Mouse (Mus musculus) lung, postnatal 0 days (tissue): Measurements from ENCODE around the gene Nt5c3b. TPM values are rescaled to one million over a fixed set of nuclear protein-coding genes. Genes with fewer than 3 reads are reported as not detected.

Experiments used
- ATAC-seq: fragments of 200-750 bp; cut with Nextera tagmentation; 2 replicates; pipeline ENCODE4 v1.8.0; 2017; ENCODE audit warnings: moderate library complexity
- DNase-seq: peaks from one replicate; pipeline ENCODE4 v3.0.0-alpha.2; 2016; ENCODE audit warnings: low spot score
- H3K27ac ChIP-seq: fragments of 300-500 bp; sonication (generic); 2 replicates; pipeline ENCODE4 v1.5.1; 2014; ENCODE audit warnings: antibody characterized with exemption, mild to moderate bottlenecking, low read length, mixed read lengths
- H3K27me3 ChIP-seq: fragments of 300-500 bp; sonication (generic); replicated peaks from 2 replicates; pipeline ENCODE4 v1.6.1; 2014; ENCODE audit warnings: low read length, mixed read lengths; ENCODE audit not compliant: insufficient read depth
- H3K36me3 ChIP-seq: fragments of 300-500 bp; sonication (generic); 2 replicates; pipeline ENCODE4 v1.6.1; 2014; ENCODE audit warnings: low read length, mixed read lengths; ENCODE audit not compliant: insufficient read depth
- H3K4me1 ChIP-seq: fragments of 300-500 bp; sonication (generic); 2 replicates; pipeline ENCODE4 v1.6.1; 2014; ENCODE audit warnings: antibody characterized with exemption, low read depth, low read length, mixed read lengths; ENCODE audit not compliant: insufficient read depth
- H3K4me2 ChIP-seq: fragments of 300-500 bp; sonication (generic); replicated peaks from 2 replicates; pipeline ENCODE4 v1.6.1; 2014; ENCODE audit warnings: low read depth, mild to moderate bottlenecking, low read length, moderate library complexity, mixed read lengths
- H3K4me3 ChIP-seq: fragments of 300-500 bp; sonication (generic); 2 replicates; pipeline ENCODE4 v1.5.1; 2014; ENCODE audit warnings: low read depth, low read length
- H3K9ac ChIP-seq: fragments of 300-500 bp; sonication (generic); replicated peaks from 2 replicates; pipeline ENCODE4 v1.6.1; 2014; ENCODE audit warnings: low read depth, mild to moderate bottlenecking
- H3K9me3 ChIP-seq: fragments of 300-500 bp; sonication (generic); 2 replicates; pipeline ENCODE4 v1.6.1; 2016; ENCODE audit warnings: low read length, mixed read lengths
- CTCF ChIP-seq: IDR thresholded peaks from 2 replicates; pipeline ENCODE4 v1.5.1; 2016; ENCODE audit warnings: antibody characterized with exemption, mild to moderate bottlenecking
- EP300 ChIP-seq: IDR thresholded peaks from 2 replicates; pipeline ENCODE4 v1.6.1; 2016; ENCODE audit warnings: antibody characterized with exemption, mild to moderate bottlenecking, control low read depth
- WGBS: fragments of 180-500 bp; shearing (Covaris S2); extraction: QIAGEN DNeasy Blood & Tissue Kit; methylation state at CpG from one replicate; pipeline ENCODE4 v1.1.7; 2014; 5-methylcytosine and 5-hydroxymethylcytosine counted together
- polyA plus RNA-seq: library from polyadenylated mRNA; unstranded; fragments of >200 nt; fragmentation: Nextera tagmentation; extraction: Ambion mirVana; gene quantifications from 2 replicates; pipeline ENCODE4 v1.2.1, GENCODE M21; 2015

Nt5c3b gene
- polyA plus RNA-seq, 1 experiment from 2014 or later = 56.3 TPM

DNA sequence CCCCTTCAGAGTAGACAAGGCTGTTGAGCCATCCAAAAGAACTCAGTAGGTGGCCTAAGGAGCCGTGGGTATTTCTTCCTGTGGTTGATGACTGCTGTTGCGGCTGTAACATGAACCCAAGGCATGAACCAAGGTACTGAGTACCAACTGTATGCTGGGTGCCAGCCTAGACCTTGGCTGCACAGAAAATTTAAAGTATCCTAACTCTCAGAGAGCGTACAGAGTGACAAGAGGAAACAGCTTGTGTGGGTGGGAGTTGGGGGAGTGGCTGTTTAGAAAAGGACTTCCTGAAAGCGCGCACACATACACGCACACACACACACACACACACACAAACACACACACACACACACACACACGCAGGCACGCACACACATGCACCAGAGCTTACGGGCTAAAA, 42.3 kb downstream of the Nt5c3b start:
- Histone ChIP-seq H3K27ac (peak overlapping the region; percentile 62), H3K9me3 (no peaks in the 10 kb centered on the region), H3K4me1 (peaks cover 30% of the 10 kb centered on the region), H3K4me2 (peak overlapping the region; percentile 28), H3K36me3 (no peaks in the 10 kb centered on the region), H3K4me3 (no peak overlapping the region), H3K27me3 (no peaks in the 10 kb centered on the region), H3K9ac (no peak overlapping the region)
- 44% methylated on average over 9 of the region's 9 CpGs for WGBS
- TF ChIP-seq CTCF (no peak), EP300 (peak; percentile 69; the same call in 1 of the 2 replicates)
- ATAC-seq (no peak), DNase-seq (peak; percentile 70)

DNA sequence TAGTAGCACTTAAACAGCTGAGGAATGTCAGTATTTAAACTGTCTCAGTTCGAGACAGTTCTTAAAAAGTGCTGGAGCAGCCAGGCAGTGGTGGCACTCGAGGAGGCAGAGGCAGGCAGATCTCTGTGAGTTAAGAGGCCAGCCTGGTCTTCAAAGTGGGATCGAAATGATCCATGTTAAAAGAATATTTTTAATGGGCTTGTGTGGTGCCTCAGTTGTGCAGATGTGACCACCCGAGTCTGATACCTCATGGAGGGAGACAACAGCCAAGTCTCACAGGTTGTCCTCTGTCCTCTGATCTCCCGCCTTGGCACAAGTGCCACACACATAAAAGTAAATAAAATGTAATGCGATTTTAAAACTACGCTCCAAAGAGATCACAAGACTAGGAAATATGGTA, 43.1 kb downstream of the Nt5c3b start:
- TF ChIP-seq CTCF (no peak), EP300 (no peak)
- no peak overlapping the region for H3K4me3 ChIP-seq
- H3K9ac ChIP-seq = no peak overlapping the region
- peak overlapping the region; percentile 55 for H3K27ac ChIP-seq
- WGBS = 84% methylated on average over 7 of the region's 7 CpGs
- H3K4me2 ChIP-seq = no peak overlapping the region
- ATAC-seq (no peak), DNase-seq (no peak)
- H3K36me3 ChIP-seq = no peaks in the 10 kb centered on the region
- peaks cover 37% of the 10 kb centered on the region for H3K4me1 ChIP-seq
- H3K9me3 ChIP-seq = no peaks in the 10 kb centered on the region
- H3K27me3 ChIP-seq = no peaks in the 10 kb centered on the region

DNA sequence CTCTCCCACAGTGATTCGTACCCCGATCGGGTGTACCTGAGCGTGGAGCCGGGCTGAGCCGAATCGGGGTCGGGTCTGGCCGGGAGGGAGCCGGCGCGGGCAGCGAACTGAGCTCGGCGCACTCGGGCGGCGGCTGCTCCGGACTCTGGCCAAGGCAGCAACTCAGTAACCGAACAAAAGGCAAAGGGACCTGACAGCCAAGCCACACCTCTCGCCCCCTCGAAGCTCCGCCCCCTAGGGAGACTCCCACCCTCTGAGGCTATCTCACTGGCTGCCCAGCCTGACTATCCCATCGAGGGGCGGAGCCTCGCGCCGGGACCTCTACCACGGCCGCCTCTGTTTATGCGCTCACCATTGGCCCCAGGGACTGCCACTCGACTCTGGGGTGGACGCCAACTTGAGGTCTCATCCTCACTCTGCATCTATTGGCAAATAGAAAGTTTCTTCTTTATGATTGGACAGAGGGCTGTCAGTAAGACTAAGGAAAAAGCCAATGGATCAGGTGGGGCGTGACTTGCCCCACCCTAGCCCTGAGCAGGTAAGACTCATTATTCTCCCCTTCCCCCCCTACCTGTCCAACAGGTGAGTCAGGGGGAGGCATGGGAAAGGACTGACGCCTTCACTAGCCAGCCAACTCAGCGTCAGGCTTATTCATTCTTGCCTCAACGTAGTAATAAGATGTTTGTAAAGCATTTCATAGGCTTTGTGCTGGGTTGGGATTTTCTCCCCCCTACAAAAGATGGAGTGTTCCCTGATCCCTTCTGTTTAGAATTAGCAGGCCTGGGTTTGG, 43.8 kb downstream of the Nt5c3b start, which contains the start of gene Jup:
Gene Jup (minus strand): TSS at position 164 of the 790 bp plus-strand sequence.
- H3K27ac ChIP-seq = peak within 1 kb of the TSS; percentile 99
- peak; percentile 100 for DNase-seq
- peaks cover 43% of the 10 kb centered on the region for H3K4me1 ChIP-seq
- peak within 1 kb of the TSS; percentile 69 for H3K4me2 ChIP-seq
- H3K27me3 ChIP-seq = no peaks in the 10 kb centered on the region
- H3K4me3 ChIP-seq = peak within 1 kb of the TSS; percentile 92
- H3K9me3 ChIP-seq = no peaks in the 10 kb centered on the region
- peak within 1 kb of the TSS; percentile 95 for H3K9ac ChIP-seq
- no peaks in the 10 kb centered on the region for H3K36me3 ChIP-seq
- TF ChIP-seq EP300 (peak; percentile 67), CTCF (no peak)
- peak; percentile 96 for ATAC-seq
- 1% methylated on average over 37 of the region's 37 CpGs for WGBS

DNA sequence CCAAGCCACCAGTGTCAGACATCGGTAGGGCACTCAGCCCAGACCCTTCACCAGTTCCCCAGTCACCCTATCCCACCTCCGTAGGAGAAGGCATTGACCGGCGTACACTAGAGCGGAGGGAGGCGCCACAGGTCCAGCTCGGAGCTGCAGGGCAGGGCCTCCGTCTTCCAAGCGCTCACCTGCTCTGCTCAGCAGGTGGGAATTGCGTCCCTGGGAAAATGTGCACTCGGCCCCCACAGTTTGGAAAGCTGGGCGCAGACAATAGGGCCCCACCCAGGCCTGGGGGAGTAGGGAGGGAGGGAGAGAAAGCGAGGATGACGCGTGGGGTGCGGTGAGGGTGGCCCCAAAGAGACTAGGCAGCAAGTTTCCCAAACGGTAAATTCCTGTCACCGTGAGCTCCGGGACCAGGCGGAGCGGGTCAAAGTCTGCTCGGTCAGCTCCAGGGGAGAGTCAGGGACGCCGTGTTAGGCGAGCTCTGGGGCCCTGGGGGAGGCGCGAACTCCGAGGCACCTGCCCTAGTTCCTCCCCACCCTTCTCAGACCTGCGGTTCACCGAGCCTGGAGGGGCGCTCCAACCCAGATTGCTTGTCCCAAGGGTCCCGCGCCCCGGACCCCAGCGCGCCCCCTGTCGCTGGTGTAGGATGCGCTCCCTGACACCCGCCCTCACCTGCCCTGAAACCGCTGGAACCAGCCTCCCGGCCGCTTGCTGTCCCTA, 44.6 kb downstream of the Nt5c3b start:
- peak overlapping the region; percentile 69 for H3K4me2 ChIP-seq
- peak overlapping the region; percentile 99 for H3K27ac ChIP-seq
- H3K9ac ChIP-seq = peak overlapping the region; percentile 95
- TF ChIP-seq CTCF (peak; percentile 65), EP300 (peak; percentile 18; the same call in 1 of the 2 replicates)
- H3K36me3 ChIP-seq = no peaks in the 10 kb centered on the region
- H3K4me3 ChIP-seq = peak overlapping the region; percentile 92
- H3K27me3 ChIP-seq = no peaks in the 10 kb centered on the region
- ATAC-seq (peak; percentile 7), DNase-seq (no peak)
- peaks cover 44% of the 10 kb centered on the region for H3K4me1 ChIP-seq
- WGBS = 2% methylated on average over 39 of the region's 42 CpGs
- H3K9me3 ChIP-seq = no peaks in the 10 kb centered on the region

DNA sequence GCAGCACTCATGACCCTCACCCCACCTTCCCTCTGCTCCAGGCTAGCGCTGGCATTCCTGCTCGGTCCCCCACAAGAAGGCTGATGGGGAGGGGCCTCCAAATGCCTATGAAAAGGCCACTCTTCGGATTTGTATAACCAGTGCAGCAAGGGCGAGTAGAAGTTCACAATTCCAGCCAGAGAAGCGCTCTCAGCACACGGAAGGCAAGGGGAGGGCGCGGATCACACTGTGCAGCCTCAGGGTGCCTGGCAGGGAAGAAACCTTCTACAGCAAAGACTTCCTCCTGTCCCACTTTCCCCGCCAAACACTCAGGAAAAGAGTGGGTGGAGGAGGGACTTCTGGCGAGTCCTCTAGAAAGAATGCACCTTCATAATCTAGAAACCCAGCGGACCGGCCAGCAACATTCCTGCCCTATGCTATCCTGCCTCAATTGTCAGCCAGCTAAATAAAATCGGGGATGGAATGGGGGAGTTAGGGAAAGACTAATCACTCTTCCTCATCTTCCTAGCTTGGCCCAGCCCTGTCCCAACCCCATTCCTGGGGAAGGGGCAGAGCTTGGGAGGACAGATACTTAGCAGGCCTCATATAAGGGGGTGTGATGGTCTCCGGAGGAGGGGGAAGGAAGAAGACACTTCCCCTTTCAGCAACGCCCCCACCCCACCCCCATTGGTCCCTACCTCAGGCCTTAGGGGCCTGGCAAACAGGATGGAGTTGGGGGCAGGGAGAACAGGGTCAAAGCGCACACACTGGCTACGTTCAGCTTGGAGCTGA, 45.6 kb downstream of the Nt5c3b start:
- peak; percentile 37 for TF ChIP-seq CTCF
- TF ChIP-seq EP300 = peak; percentile 56; the same call in 1 of the 2 replicates

DNA sequence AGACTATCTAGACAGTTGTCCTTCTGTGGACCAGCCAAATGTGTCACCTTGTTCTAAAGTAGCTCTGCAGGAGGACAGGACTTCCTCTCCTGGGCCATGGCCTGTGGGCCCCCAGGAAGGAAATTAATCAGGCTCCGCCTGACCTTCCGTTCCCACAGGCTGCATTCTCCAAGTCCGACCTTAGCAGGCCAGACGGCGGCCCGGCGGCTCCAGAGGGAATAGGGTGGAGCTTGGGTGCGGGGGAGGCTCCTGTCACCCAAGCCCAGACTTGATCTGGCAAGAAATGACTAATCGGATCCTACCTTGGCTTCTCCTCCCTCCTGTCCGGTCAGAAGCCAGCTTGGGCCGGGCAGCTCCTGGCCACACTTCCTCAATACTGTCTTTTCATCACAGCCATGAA, 46.4 kb downstream of the Nt5c3b start:
- peaks cover 56% of the 10 kb centered on the region for H3K4me1 ChIP-seq
- H3K9me3 ChIP-seq = no peaks in the 10 kb centered on the region
- H3K9ac ChIP-seq = peak overlapping the region; percentile 95; the same call in 1 of the 2 replicates
- no peaks in the 10 kb centered on the region for H3K27me3 ChIP-seq
- DNase-seq = peak; percentile 83
- peak; percentile 3 for ATAC-seq
- TF ChIP-seq EP300 = peak; percentile 89
- TF ChIP-seq CTCF = no peak
- H3K4me2 ChIP-seq = peak overlapping the region; percentile 69
- 14% methylated on average over 11 of the region's 11 CpGs for WGBS
- no peaks in the 10 kb centered on the region for H3K36me3 ChIP-seq
- peak overlapping the region; percentile 92 for H3K4me3 ChIP-seq
- H3K27ac ChIP-seq = peak overlapping the region; percentile 99

More for the DNA sequence above, 45.6 kb downstream of the Nt5c3b start:
- H3K36me3 ChIP-seq = no peaks in the 10 kb centered on the region
- H3K4me1 ChIP-seq = peaks cover 48% of the 10 kb centered on the region
- WGBS = 19% methylated on average over 17 of the region's 17 CpGs
- H3K4me2 ChIP-seq = peak overlapping the region; percentile 69
- no peaks in the 10 kb centered on the region for H3K9me3 ChIP-seq
- H3K27me3 ChIP-seq = no peaks in the 10 kb centered on the region
- peak overlapping the region; percentile 99 for H3K27ac ChIP-seq
- peak overlapping the region; percentile 92 for H3K4me3 ChIP-seq
- H3K9ac ChIP-seq = peak overlapping the region; percentile 95
- DNase-seq (peak; percentile 71), ATAC-seq (no peak)
